Mouse (Mus musculus) adrenal gland, adult 18-20 months (tissue): ENCODE results near the gene Eipr1. TPM values are rescaled to one million over a fixed set of nuclear protein-coding genes. Genes with fewer than 3 reads are reported as not detected.
"Not testable (repeated sequence)": the region's sequence is repeated elsewhere in the genome, so short reads cannot be mapped to it uniquely, and the experiment has no call there.

Experiments used
- DNase-seq, 2 experiments: peaks; one replicate each; pipeline ENCODE4 v3.0.0; 2021 to 2022; ENCODE audit warnings: low spot score in 2 of 2
- long read RNA-seq, 2 experiments: library from polyadenylated mRNA; stranded (forward); transcript quantifications; one replicate each; pipeline ENCODE4 v2.0.0; 2021
- total RNA-seq, 2 experiments: library from RNA; stranded (reverse); gene quantifications; 1 replicate in 1 of 2; 2 replicates in 1 of 2; pipeline ENCODE4 v1.2.3; 2021

The Eipr1 gene
- total RNA-seq = 10 to 100 TPM; 18.1 to 22.0 TPM
- long read RNA-seq, experiment 1, full-length matches to known transcripts = 15 of 18 reads
- long read RNA-seq, experiment 1, partial matches to known transcripts = 0 of 18 reads
- long read RNA-seq, experiment 1, other reads (novel, unspliced or antisense) = 3 of 18 reads
- long read RNA-seq, experiment 2, full-length matches to known transcripts = 53 of 60 reads
- long read RNA-seq, experiment 2, partial matches to known transcripts = 1 of 60 reads
- long read RNA-seq, experiment 2, other reads (novel, unspliced or antisense) = 6 of 60 reads

DNA sequence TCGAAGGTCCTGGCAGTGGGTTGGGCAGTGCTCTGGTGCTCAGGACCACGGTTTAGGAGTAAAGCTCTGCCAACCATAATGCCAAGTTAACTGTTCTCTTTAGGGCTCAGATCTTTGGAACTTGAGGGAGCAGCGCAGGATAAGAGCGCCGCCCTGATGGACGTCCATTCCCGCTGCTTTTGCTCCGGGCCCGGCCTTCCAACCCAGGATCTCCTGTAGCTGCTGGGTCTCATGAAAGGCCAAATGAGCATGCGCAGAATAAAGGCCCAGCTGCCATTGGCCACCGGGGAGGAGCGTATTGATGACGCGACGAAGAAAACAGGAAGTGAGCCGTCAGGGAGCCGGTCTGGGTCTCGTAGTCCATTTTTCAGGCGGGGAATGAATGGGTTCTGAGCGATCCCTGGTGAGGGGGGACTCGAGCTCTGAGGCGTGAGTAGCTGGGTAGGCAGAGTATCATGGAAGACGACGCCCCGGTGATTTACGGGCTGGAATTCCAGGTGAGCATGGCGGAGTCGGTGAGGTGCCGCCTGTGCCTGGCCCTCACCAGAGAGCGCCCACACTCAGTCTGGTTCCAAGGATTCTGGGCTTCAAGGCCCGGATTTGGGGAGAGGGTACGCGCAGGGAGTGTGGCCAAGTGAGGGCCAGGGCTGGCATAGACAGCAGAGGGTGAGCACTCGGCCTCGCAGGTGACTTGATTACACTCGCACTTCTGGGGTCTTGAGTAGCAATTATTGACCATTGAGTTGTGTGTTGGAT is at the start of gene Eipr1:
TSS of gene Eipr1 (plus strand) at position 296 of the 756 bp plus-strand sequence.
- peak; percentile 75 for DNase-seq

DNA sequence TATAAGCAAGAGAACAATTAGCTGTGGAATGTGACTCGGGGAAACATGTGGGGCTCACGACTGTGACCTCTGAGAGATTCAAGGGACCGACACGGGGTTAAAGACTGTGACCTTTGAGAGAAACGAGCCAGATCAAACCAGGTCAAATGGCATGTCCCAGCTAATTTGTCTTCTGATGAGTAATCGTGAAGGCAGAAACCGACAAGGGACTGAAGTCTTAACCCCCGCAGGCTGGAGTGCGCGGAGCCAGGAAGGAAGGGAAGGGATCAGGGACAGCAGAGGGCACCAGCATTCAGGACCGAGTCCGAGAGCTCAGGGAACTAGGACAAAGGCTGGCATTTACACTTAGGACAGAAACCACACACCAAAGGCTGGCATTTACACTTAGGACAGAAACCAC is 47.2 kb upstream of the Eipr1 start:
- DNase-seq = peak; percentile 16 to 26

DNA sequence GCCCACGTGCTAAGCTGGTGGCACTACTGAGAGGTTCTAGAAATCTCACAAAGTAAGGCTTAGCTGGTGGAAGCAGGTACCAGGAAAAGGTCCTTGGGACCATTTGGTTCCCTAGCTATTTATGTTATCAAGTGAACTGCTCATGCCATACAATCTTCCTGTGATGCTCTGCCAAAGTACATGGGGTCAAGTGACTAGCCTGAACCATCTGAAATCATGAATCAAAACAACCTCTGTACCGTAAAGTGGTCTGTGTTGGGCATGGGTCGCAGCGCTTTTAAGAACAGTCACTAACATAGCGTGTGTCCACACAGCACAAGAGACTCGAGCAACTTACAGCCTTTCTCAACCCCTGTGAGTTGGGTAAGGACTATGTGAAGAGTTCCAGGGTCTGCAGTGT is 46.4 kb upstream of the Eipr1 start:
- no peak for DNase-seq

DNA sequence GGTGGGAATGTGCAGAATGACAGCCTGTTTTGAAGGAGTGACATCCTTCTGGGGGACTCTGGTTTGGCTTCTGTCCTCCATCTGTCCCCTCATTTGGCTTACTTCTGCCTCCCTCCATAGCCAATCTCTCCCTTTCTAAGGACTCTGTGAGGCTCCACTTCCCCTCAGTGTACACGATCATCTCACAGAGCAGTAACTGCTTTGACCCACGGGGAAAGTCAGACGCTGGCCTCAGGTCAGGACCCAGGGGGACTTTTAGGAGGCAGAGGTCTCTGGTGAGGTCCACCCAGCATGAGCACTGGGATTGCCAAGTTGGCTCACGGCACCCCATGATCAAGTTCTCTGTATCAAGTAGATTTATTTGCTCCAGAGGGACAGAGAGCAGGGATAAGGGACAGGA is 43.4 kb upstream of the Eipr1 start:
- DNase-seq = no peak

DNA sequence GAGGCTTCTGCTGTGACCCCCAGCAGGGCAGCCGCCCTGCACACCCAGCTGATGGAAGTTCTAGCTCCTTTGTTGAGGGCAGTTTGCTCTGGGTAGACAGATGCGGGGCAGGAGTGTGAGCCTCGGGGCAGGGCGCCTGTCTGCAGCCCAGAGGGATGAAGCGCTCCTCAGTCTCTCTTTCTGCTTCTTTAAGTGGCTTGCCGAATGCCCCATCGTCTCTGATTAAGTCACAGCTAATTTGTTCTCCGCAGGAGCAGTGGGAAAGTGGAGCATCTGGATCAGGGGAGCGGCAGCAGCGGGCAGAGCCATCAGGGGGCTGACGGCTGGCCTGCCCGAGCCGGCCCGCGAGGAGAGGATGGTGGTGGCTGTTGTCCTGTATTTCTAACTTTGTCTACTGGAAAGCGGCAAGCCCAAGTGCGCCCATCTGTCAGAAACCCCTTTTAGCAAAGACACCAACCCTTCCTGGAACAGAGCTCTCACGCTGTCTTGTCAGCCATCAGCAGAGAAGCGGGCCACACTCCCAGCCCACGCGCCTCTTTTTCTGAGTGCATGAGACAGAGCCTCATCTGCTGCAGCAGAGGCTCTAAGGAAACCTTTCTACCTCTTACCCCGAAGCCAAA is 40.9 kb upstream of the Eipr1 start:
- DNase-seq = no peak

DNA sequence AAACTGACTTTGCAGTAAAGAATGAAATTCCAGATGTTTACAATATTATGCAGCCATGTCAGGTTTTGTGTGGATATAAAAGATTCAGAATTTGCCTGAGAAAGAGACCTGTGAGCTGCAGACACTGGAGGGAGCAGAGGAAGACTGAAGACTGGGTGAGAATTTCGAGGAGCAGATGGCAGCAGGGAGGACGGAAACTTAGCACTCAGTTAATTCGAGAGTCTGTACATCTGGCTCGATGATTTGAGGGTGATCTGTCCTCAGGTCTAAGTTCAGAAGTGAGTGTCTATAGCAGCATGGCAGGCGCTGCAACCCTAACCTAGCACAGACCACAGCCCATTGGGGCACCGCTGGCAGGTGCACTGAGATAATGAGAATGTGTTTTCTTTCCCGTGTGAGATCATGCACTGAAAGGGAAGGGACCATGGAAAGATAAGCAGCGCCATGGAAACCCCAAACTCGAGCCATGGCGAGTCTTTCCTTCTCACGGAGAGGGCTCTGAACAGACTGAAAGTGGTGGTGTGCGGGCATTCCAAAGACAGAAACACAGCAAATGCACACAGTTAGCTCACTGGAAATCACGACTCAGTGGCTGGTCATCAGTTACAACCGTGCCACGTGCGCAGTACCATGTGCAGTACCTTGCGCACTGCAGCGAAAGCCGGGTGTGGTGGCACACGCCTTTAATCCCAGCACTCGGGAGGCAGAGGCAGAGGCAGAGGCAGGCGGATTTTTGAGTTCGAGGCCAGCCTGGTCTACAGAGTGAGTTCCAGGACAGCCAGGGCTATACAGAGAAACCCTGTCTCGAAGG is 36.6 kb upstream of the Eipr1 start:
- no peak for DNase-seq

DNA sequence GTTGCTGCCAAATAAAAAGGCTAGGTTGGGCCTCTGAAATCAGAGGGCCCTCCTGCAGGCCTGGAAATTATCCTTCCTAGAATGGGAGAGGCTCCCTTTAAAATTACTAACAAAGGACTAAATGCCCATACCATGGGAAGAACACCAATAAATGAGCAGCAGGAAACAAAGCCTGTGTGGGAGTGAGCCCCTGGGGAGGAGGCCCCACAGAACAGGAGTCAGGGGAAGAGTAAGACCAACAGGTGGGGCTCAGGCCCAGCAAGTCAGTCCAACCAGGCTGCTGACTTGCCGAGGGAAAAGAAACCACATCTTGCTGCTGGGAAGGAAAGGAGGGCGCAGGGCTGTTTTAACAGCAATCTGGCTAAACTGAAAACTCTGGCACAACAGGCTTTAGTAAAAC is 34.5 kb upstream of the Eipr1 start:
- no peak for DNase-seq

DNA sequence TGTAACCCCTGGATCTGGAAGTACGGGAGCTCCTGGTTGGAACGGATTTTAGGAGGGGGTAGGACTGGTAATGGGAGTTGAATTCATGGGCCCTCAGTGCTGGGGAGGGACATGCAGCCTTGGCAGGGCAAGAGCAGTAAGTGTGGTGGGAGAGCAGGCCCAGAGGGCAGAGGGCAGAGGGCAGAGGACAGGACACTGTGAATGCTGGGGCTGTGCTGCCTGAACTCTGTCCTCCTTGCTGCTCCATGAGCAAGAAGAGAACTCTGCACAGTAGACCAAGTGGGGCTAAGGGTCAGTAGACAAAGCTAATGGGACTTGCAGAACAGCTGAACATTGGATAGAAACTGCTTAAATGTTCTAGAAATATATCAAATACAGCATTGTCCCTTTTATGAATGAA is 33.5 kb upstream of the Eipr1 start:
- DNase-seq = no peak

DNA sequence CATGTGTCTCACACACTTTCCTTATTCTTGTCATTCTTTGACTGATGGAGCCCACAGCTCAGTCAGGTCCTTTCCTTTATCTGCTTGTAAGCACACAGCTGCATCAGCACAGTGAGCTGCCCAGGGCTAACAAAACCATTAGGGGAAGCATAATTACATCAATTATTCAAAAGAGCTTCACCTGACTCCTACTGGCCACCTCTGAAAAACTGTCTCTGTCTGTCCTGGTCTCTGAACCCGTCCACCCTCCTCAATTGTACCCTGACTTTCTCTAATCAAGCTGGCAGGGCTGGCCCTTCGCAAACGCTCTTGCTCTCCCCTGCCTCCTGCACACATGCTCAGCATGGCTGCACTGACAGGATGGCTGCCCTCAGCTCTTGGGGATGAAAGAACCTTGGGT is 27.2 kb upstream of the Eipr1 start:
- DNase-seq = no peak

DNA sequence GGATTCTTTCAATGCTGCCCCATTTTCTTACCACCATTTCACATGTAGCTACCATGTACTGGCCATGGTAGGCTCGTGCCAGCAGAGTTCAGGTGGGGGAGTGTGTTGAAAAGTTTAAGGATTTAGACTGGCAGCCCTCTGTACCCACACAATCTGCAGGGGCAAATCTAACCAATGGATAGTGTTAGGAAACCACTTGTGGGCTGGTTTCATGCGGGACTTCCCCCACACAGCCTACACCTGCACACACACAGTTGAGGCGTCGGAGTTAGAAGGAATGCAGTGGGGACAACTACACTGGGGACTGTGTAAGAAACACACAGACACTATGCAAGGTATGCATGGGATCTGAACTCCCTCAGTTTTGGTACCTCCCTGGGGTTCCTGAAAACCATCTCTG is 25.4 kb upstream of the Eipr1 start:
- no peak for DNase-seq

DNA sequence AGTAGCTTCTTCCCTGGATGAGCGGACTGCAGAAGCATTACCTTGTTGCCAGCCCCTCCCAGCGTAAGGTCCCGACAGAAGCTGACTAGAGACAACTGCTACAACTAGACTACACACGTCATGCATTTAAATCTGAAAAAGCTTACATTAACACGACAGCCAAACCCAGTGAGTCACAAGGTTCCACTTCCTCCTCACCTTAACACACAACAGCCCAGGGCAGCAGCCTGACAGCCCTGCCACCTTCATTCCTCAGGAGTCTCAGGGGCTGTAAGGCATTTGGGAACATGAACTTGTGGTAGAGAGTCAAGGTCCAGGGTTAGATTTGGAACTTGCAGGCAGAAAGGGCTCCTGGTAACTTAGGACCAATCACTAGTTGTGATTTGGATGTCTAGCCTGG is 24.5 kb upstream of the Eipr1 start:
- no peak for DNase-seq

DNA sequence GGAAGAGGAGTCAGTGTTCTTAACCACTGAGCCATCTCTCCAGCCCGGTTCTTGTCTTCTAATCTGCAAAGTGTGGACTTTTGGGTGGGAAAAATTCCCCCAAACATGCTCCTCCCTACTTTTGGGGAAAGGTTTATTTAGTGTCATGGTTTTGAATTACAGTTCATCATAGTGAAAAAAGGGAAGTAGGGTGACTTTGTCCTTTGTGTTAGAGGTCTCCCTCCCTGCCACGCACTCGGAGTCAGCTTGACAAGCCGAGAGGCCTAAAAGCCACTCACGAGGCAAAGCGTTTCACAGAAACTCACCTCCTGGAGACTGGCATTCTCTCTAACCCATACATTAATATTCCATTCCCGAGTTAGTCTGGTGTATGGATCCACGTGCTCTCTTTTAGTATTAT is 19.0 kb upstream of the Eipr1 start:
- no peak for DNase-seq

DNA sequence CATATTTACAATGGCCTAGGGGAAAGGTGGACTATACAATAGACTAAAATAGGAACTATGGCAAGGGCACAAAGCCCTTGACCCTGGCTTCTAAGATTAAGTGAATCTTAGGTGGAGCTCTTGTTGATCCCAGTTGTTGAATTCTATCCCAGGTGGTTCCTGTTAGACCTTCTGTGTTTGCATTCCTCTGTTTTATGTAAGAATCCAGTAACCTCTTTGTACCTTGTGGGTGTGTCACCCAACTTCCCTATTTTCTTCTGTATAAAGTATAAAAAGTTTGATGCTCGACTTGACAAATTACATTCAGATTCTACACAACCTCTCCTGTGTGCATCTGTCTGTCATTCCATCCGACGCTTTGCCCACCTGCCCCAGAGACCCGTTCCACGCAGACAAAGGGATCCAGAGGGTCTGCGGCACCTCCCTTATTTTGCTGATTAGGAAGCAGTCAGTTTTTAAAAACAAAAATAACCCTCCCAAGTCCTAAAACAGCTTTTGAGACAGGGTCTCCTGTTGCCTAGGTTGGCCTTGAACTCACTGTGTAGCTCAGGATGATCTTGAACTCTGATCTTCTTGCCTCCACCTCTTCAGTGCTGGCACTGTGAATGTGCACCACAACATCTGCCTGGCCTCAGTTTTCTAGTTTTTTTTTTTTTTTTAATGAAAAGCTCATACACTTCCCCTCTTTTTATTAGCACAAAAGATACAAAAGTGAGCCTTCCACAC is 17.9 kb upstream of the Eipr1 start:
- not testable (repeated sequence) for DNase-seq

DNA sequence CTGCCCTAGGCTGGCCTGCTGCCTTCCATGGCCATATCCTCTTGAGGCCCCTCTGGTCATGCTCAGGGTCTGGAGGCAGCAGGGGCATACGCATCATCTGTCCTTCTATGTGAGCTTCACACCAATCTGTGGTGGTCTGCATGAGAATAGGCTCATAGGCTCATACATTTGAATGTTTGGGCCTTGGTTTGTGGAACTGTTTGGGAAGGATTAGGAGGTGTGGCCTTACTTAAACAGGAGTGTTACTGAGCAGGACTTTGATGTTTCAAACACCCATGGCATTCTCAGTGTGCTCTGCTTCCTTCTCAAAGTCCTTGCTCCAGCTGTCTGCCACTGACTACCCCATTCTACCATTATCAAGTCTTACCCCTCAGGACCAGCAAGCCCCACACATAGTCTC is 17.3 kb upstream of the Eipr1 start:
- DNase-seq = no peak

DNA sequence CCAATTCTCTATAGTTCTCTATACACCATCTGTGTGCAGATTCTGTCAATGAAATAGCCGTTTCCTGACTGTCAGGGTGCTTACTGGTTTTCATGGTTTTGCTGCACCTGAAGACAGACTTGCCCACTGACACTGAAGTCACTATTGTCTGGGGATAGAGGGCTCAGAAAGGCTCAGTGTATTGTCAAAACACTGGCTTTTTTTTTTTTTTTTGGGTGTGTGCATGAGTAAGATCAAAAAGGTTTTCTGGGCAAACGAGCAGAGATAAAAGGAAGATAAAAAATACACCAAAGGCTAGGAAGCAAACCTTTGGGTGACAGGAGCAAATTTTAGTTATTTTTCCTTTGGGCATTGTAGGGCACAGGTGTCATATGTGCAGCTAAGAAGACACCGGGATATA is 16.3 kb upstream of the Eipr1 start:
- no peak for DNase-seq

DNA sequence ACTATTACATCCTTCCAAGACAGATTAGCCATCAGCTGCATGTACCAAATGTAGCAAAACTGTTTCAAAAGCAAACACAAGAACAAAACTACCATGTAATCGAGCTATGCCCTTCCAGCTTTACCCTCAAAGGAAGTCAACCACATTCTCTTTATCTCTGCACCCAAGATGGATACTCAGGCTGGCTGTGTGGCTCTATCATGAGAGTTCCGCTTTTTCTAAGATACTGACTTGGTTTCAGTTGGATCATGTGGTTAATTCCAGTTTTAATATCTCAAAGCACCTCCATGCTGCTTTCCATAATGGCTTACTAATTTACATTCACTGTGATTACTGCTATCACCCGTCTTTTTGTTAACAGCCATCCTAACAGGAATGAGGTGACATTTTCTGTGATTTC is 8.3 kb upstream of the Eipr1 start:
- no peak for DNase-seq

DNA sequence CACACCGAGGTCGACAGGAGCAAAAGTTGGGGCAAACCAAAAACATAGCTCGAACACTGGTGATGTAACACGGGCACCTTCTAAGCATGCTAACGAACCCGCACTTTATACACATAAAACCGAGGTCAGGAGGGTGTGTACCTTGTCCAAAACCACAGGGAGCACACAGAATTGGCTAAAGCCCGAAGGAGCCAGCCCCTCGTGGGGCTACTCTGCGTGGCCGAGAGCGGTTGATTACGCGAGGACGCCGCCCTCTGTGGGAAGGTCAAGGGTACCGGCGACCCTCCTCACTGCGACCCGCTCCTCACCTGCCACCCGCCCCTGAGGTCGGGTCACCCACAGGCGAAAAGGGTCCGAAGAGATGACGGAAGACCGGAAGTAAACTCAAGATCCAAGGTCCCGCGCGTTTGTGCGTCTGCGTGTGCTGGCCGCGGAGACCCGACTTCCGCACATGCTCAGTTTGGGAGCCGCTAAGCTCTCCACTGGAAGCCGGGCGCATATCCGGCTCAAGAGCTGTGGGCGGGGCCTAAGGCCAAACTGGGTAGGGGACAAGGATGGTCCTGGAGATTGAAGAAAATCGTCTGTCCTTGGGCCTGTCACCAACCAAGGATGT is 1.5 kb upstream of the Eipr1 start, which contains the start of gene Trappc12:
TSS of gene Trappc12 (minus strand) at position 452 of the 613 bp plus-strand sequence.
- DNase-seq = peak; percentile 75 to 79

DNA sequence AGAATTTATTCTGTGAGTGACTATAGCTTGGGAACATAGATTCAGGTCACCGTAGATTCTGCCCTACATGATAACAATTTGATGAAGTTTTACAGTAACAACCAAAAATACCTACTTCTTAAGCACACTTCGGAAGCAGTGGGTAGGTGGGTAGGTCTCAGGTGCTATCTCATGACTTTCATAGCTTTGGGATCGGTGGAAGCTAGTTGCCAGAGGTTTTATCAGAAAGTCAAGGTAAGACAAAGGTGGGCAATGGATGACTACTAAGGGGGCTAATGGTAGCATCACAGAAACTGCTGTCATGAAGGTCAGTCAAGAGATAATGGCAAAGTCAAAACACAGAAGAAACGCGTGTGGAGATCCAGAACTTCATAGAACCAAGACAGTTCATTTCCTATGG is 727 bp upstream of the Eipr1 start:
- DNase-seq = no peak

DNA sequence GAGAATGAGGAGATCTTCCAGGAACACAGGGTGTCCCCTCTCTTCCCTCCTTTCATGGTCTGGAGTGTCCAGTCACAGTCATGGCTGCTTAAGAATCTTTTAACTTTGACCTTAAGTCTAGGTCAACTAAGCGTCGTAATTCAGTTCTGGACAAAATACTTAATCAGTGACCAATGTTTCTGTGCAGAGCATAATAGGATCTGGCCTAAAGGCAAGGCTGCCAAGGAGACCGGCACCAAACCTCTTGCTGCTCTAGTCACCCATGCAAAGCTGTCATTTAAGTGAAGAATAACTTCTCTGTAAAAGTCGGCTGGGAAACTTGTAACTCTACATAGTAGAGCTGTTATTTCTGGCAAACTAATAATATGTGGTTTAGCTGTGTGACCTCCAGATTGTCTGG is 4.4 kb downstream of the Eipr1 start:
- no peak for DNase-seq

DNA sequence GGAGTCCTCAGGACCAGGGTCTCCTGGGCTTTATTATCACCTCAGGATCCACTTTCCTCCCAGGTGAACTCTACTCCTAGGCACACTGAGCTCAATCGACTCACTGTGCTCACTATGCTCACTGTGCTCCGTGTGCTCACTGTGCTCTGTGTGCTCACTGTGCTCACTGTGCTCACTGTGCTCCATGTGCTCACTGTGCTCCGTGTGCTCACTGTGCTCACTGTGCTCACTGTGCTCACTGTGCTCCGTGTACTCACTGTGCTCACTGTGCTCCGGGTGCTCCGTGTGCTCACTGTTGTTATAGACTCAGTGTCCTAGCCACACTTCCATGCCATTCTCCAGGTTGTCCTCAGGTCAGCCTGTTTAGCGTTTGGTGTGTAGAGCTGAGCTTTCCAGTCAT is 18.4 kb downstream of the Eipr1 start:
- no peak for DNase-seq
